Mouse (Mus musculus) bone marrow, adult 2 months (tissue): ENCODE measurements around the gene Phyhd1.

Experiments used
- CTCF ChIP-seq: fragments of 200-500 bp; IDR thresholded peaks from 2 replicates; pipeline ENCODE4 v1.5.1; 2011; ENCODE audit warnings: low read length, control low read depth; ENCODE audit not compliant: control insufficient read depth, insufficient read depth
- POLR2A ChIP-seq: fragments of 200-500 bp; IDR thresholded peaks from 2 replicates; pipeline ENCODE4 v1.6.1; 2011; ENCODE audit warnings: low read depth, mild to moderate bottlenecking, control low read depth, low read length, borderline replicate concordance; ENCODE audit not compliant: control insufficient read depth

DNA sequence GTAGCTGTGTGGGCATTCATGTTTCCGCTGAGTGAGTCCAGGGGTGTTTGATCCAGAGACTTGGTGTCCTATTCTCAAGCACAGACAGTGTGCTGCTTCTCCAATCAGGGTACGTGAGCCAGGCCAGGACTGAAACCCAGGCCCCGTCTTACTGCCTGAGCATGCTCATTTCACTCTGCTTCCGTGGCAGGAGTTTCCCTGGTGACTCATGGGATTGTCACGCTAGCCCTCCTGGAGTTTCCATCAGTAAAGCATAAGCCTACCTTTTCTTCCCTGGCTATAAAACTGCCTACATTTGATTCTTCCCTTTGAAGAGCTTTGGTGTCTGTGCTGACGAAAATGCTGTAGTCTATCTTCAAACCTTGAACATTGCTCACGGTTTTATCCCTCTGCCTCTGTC, 57.1 kb downstream of the Phyhd1 start:
- no peak for TF ChIP-seq CTCF
- no peak for TF ChIP-seq POLR2A
